Mouse (Mus musculus) limb, embryonic 14.5 days (tissue): ENCODE data around the gene Vmn2r5. TPM values are rescaled to one million over a fixed set of nuclear protein-coding genes. Genes with fewer than 3 reads are reported as not detected.
"Not testable (repeated sequence)": the region's sequence is repeated elsewhere in the genome, so short reads cannot be mapped to it uniquely, and the experiment has no call there.

Experiments used
- ATAC-seq: fragments of 200-750 bp; cut with Nextera tagmentation; 2 replicates; pipeline ENCODE4 v1.8.0; 2017; ENCODE audit warnings: low read depth, moderate number of reproducible peaks, moderate TSS enrichment; ENCODE audit not compliant: low FRiP score
- DNase-seq: peaks from one replicate; pipeline ENCODE4 v3.0.0-alpha.2; 2015; ENCODE audit warnings: low spot score
- H3K27ac ChIP-seq: fragments of 300-500 bp; sonication (generic); replicated peaks from 2 replicates; pipeline ENCODE4 v1.5.1; 2014; ENCODE audit warnings: low read depth, mild to moderate bottlenecking, low read length, moderate library complexity, mixed read lengths
- H3K27me3 ChIP-seq: fragments of 300-500 bp; sonication (generic); 2 replicates; pipeline ENCODE4 v1.6.1; 2014; ENCODE audit warnings: low read length, mixed read lengths; ENCODE audit not compliant: control insufficient read depth, insufficient read depth
- H3K36me3 ChIP-seq: fragments of 300-500 bp; sonication (generic); 2 replicates; pipeline ENCODE4 v1.6.1; 2014; ENCODE audit warnings: mild to moderate bottlenecking, low read length, moderate library complexity, mixed read lengths; ENCODE audit not compliant: control insufficient read depth, insufficient read depth
- H3K4me1 ChIP-seq: fragments of 300-500 bp; sonication (generic); 2 replicates; pipeline ENCODE4 v1.6.1; 2014; ENCODE audit warnings: antibody characterized with exemption, low read length, mixed read lengths; ENCODE audit not compliant: control insufficient read depth, insufficient read depth
- H3K4me2 ChIP-seq: fragments of 300-500 bp; sonication (generic); replicated peaks from 2 replicates; pipeline ENCODE4 v1.6.1; 2014; ENCODE audit warnings: low read depth, mild to moderate bottlenecking, low read length, moderate library complexity; ENCODE audit not compliant: severe bottlenecking
- H3K4me3 ChIP-seq: fragments of 300-500 bp; sonication (generic); replicated peaks from 2 replicates; pipeline ENCODE4 v1.5.1; 2014; ENCODE audit warnings: low read length
- H3K9ac ChIP-seq: fragments of 300-500 bp; sonication (generic); 2 replicates; pipeline ENCODE4 v1.6.1; 2014; ENCODE audit warnings: mild to moderate bottlenecking, low read depth, low read length, moderate library complexity; ENCODE audit not compliant: severe bottlenecking
- H3K9me3 ChIP-seq: fragments of 300-500 bp; sonication (generic); 2 replicates; pipeline ENCODE4 v1.6.1; 2016; ENCODE audit warnings: low read length; ENCODE audit not compliant: control insufficient read depth
- WGBS: fragments of 180-500 bp; shearing (Covaris S2); extraction: QIAGEN DNeasy Blood & Tissue Kit; methylation state at CpG from one replicate; pipeline ENCODE4 v1.1.7; 2014; 5-methylcytosine and 5-hydroxymethylcytosine counted together
- polyA plus RNA-seq, 2 experiments: library from polyadenylated mRNA; depleted of rRNA in 1 of 2; stranded (reverse) in 1 of 2; unstranded in 1 of 2; fragments of >200 nt; fragmentation: Nextera tagmentation in 1 of 2; extraction: Ambion mirVana in 1 of 2; gene quantifications; 2 replicates each; pipeline versions ENCODE4 v1.2.1 to v1.2.3; 2012 to 2014

The Vmn2r5 gene
- 0.01 TPM in 1 of 2 replicates, not detected in the other for polyA plus RNA-seq (2012; rRNA removed)
- not detected in 2 replicates for polyA plus RNA-seq (2014; fragmentation: Nextera tagmentation; extraction: Ambion mirVana)

DNA sequence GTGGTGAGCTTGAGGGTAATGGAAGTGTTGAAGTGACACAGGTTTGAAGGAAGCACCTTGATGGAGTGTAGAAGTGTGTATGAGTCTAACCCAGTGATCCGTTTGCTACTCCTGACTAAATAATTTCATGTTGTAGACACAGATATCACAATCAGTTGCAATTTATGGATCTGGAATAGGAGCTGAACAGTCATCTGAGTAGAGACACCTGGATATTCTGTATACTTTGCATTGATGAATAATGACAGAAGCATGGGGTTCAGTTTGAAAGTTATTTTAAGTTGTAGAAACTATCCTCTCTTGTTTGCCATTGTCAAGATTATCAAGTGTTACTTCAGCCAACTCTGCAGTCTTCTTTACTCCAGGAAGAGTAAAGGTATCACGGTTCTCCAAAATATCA is at the start of gene Vmn2r5:
Gene Vmn2r5 (minus strand): TSS at position 101 of the 400 bp plus-strand sequence.
- ATAC-seq, H3K27ac ChIP-seq, DNase-seq, H3K4me2 ChIP-seq, H3K36me3 ChIP-seq, H3K9me3 ChIP-seq, H3K9ac ChIP-seq, H3K27me3 ChIP-seq, H3K4me1 ChIP-seq, H3K4me3 ChIP-seq: not testable (repeated sequence)
- WGBS = no CpG with 5 or more reads among the region's 2 CpGs

DNA sequence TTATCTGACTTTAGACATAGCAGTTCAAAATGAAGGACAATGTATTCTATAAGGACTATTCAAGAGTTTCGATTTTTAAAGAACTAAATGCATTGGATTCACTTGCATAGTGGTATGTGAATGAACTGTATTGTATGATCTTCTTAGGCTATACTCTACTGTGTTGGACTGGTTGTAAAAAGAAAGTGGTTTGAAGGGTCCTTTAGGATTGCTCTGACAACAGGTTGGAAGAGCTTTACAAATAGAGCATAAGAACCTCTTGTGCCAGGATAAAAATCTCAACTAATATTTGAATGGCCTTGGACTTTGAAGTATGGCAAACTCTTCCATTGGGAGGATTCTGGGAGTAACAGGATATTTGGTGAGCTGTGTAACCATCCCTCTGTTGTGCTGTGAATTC is 13.9 kb upstream of the Vmn2r5 start:
- H3K4me2 ChIP-seq, H3K9me3 ChIP-seq, H3K9ac ChIP-seq, H3K4me3 ChIP-seq, ATAC-seq, H3K4me1 ChIP-seq, H3K27ac ChIP-seq, DNase-seq, H3K27me3 ChIP-seq, H3K36me3 ChIP-seq: not testable (repeated sequence)
- 85% methylated on average over 1 of the region's 1 CpGs for WGBS

Other genes with a start within 250 kb of the Vmn2r5 start
- not detected in 2 replicates for gene Vmn2r3, start 220.1 kb downstream of the Vmn2r5 start, polyA plus RNA-seq (2012; rRNA removed)
- not detected in 2 replicates for gene Vmn2r3, start 220.1 kb downstream of the Vmn2r5 start, polyA plus RNA-seq (2014; fragmentation: Nextera tagmentation; extraction: Ambion mirVana)
- gene Vmn2r4, start 94.5 kb downstream of the Vmn2r5 start, polyA plus RNA-seq (2012; rRNA removed) = not detected in 2 replicates
- gene Vmn2r4, start 94.5 kb downstream of the Vmn2r5 start, polyA plus RNA-seq (2014; fragmentation: Nextera tagmentation; extraction: Ambion mirVana) = not detected in 2 replicates
- gene Vmn2r6, start 56.0 kb upstream of the Vmn2r5 start, polyA plus RNA-seq (2012; rRNA removed) = not detected in 2 replicates
- not detected in 2 replicates for gene Vmn2r6, start 56.0 kb upstream of the Vmn2r5 start, polyA plus RNA-seq (2014; fragmentation: Nextera tagmentation; extraction: Ambion mirVana)